Mouse (Mus musculus) myocyte (in vitro differentiated cells): ENCODE data around the gene Hspbap1. TPM values are rescaled to one million over a fixed set of nuclear protein-coding genes. Genes with fewer than 3 reads are reported as not detected.

ENCODE experiments used
- H3K27me3 ChIP-seq: one replicate; pipeline ENCODE4 v1.6.1; 2011; ENCODE audit not compliant: control insufficient read depth, insufficient read depth, insufficient read length
- H3K36me3 ChIP-seq: one replicate; pipeline ENCODE4 v1.6.1; 2011; ENCODE audit not compliant: control insufficient read depth, insufficient read depth
- H3K4me2 ChIP-seq: one replicate; pipeline ENCODE4 v1.6.1; 2011; ENCODE audit warnings: low read depth, control low read depth
- H3K4me3 ChIP-seq: one replicate; pipeline ENCODE4 v1.5.1; 2011; ENCODE audit warnings: mild to moderate bottlenecking, control low read depth, moderate library complexity
- H3K79me2 ChIP-seq: one replicate; pipeline ENCODE4 v1.6.1; 2011; ENCODE audit not compliant: control insufficient read depth, insufficient read depth
- H3ac ChIP-seq: one replicate; pipeline ENCODE4 v1.6.1; 2011; ENCODE audit not compliant: control insufficient read depth, insufficient read length
- CEBPB ChIP-seq: IDR thresholded peaks from 2 replicates; pipeline ENCODE4 v1.6.1; 2011; ENCODE audit warnings: mild to moderate bottlenecking, moderate library complexity; ENCODE audit not compliant: poor library complexity, insufficient read depth, severe bottlenecking
- E2F4 ChIP-seq: IDR thresholded peaks from one replicate; pipeline ENCODE4 v1.6.1; 2011; ENCODE audit warnings: mild to moderate bottlenecking, control low read depth, moderate library complexity; ENCODE audit not compliant: insufficient read depth
- MAX ChIP-seq: IDR thresholded peaks from one replicate; pipeline ENCODE4 v1.6.1; 2011; ENCODE audit warnings: low read depth, mild to moderate bottlenecking, control low read depth
- MYOD1 ChIP-seq, 3 experiments: IDR thresholded peaks; one replicate each; pipeline ENCODE4 v1.6.1; 2011; ENCODE audit warnings: control low read depth in 2 of 3, low read depth in 2 of 3, mild to moderate bottlenecking in 2 of 3, moderate library complexity in 1 of 3; ENCODE audit not compliant: insufficient read length in 2 of 3, control insufficient read depth in 1 of 3
- MYOG ChIP-seq, 3 experiments: IDR thresholded peaks; one replicate each; pipeline ENCODE4 v1.6.1; 2011; ENCODE audit warnings: control low read depth in 2 of 3, low read depth in 2 of 3, mild to moderate bottlenecking in 2 of 3; ENCODE audit not compliant: insufficient read length in 2 of 3, control insufficient read depth in 1 of 3, insufficient read depth in 1 of 3
- POLR2A ChIP-seq: IDR thresholded peaks from one replicate; pipeline ENCODE4 v1.6.1; 2011; ENCODE audit warnings: low read depth, mild to moderate bottlenecking, control low read depth, moderate library complexity; ENCODE audit not compliant: insufficient read length
- POLR2AphosphoS2 ChIP-seq: IDR thresholded peaks from one replicate; pipeline ENCODE4 v1.6.1; 2011; ENCODE audit warnings: low read depth, control low read depth; ENCODE audit not compliant: insufficient read length
- REST ChIP-seq: IDR thresholded peaks from one replicate; pipeline ENCODE4 v1.6.1; 2011; ENCODE audit warnings: mild to moderate bottlenecking, control low read depth, moderate library complexity; ENCODE audit not compliant: insufficient read depth, insufficient read length
- SRF ChIP-seq: IDR thresholded peaks from one replicate; pipeline ENCODE4 v1.6.1; 2011; ENCODE audit warnings: low read depth; ENCODE audit not compliant: control insufficient read depth, insufficient read length
- TCF12 ChIP-seq: IDR thresholded peaks from one replicate; pipeline ENCODE4 v1.6.1; 2011; ENCODE audit warnings: mild to moderate bottlenecking, control low read depth; ENCODE audit not compliant: poor library complexity, insufficient read depth, severe bottlenecking
- TCF3 ChIP-seq: IDR thresholded peaks from one replicate; pipeline ENCODE4 v1.6.1; 2011; ENCODE audit warnings: low read depth, control low read depth; ENCODE audit not compliant: insufficient read length
- USF1 ChIP-seq: IDR thresholded peaks from one replicate; pipeline ENCODE4 v1.6.1; 2011; ENCODE audit warnings: low read depth, mild to moderate bottlenecking, control low read depth, moderate library complexity
- polyA plus RNA-seq: library from polyadenylated mRNA; unstranded; fragments of >200 nt; fragmentation: generic; extraction: Trizol; gene quantifications from one replicate; pipeline ENCODE4 v1.2.1, GENCODE M21; 2012; ENCODE audit warnings: missing spikeins

Hspbap1 gene
- polyA plus RNA-seq, 1 experiment = 6.3 TPM

- Histone ChIP-seq H3ac (no peak overlapping the region), H3K79me2 (no peaks in the 10 kb centered on the region), H3K36me3 (peaks cover 9% of the 10 kb centered on the region), H3K27me3 (no peaks in the 10 kb centered on the region), H3K4me2 (no peak overlapping the region), H3K4me3 (no peak overlapping the region)
- TF ChIP-seq MAX (no peak), E2F4 (no peak), CEBPB (no peak), POLR2A (no peak), USF1 (no peak), TCF3 (no peak), TCF12 (no peak), REST (no peak), SRF (no peak), MYOD1 (IDR thresholded peaks at IDR 0.05; ENCODE audit: control insufficient read depth in 1 of 3, insufficient read length in 2 of 3, low read depth in 2 of 3) (no peak), POLR2AphosphoS2 (no peak), MYOG (IDR thresholded peaks at IDR 0.05; ENCODE audit: control insufficient read depth in 1 of 3, insufficient read depth in 1 of 3, insufficient read length in 2 of 3, low read depth in 2 of 3) (no peak)
Measured at GRCm38 (mm10) chr16:35791962-35792521, 21.9 kb downstream of the Hspbap1 start.

- Histone ChIP-seq H3ac (no peak overlapping the region), H3K36me3 (no peaks in the 10 kb centered on the region), H3K4me3 (no peak overlapping the region), H3K27me3 (no peaks in the 10 kb centered on the region), H3K4me2 (no peak overlapping the region), H3K79me2 (no peaks in the 10 kb centered on the region)
- TF ChIP-seq MAX = no peak
- TF ChIP-seq E2F4 = no peak
- TF ChIP-seq SRF = no peak
- no peak for TF ChIP-seq TCF12
- TF ChIP-seq TCF3 = no peak
- TF ChIP-seq MYOD1 (IDR thresholded peaks at IDR 0.05; ENCODE audit: control insufficient read depth in 1 of 3, insufficient read length in 2 of 3, low read depth in 2 of 3) = no peak
- TF ChIP-seq POLR2A = no peak
- TF ChIP-seq CEBPB = no peak
- TF ChIP-seq USF1 = no peak
- TF ChIP-seq MYOG (IDR thresholded peaks at IDR 0.05; ENCODE audit: control insufficient read depth in 1 of 3, insufficient read depth in 1 of 3, insufficient read length in 2 of 3, low read depth in 2 of 3) = no peak
- TF ChIP-seq POLR2AphosphoS2 = no peak
Measured at GRCm38 (mm10) chr16:35802163-35802562, 32.0 kb downstream of the Hspbap1 start.

GRCm38 (mm10) chr16:35803723-35804122 lies 33.5 kb downstream of the Hspbap1 start:
- TF ChIP-seq CEBPB = no peak
- no peak overlapping the region for H3K4me2 ChIP-seq
- no peaks in the 10 kb centered on the region for H3K36me3 ChIP-seq
- no peak overlapping the region for H3K4me3 ChIP-seq
- no peak overlapping the region for H3ac ChIP-seq
- H3K79me2 ChIP-seq = no peaks in the 10 kb centered on the region
- no peaks in the 10 kb centered on the region for H3K27me3 ChIP-seq

- Histone ChIP-seq H3K36me3 (peaks cover 5% of the 10 kb centered on the region), H3K4me3 (no peak overlapping the region), H3K79me2 (no peaks in the 10 kb centered on the region), H3K4me2 (no peak overlapping the region), H3ac (no peak overlapping the region), H3K27me3 (no peaks in the 10 kb centered on the region)
- TF ChIP-seq MYOG (IDR thresholded peaks at IDR 0.05; ENCODE audit: control insufficient read depth in 1 of 3, insufficient read depth in 1 of 3, insufficient read length in 2 of 3, low read depth in 2 of 3) = no peak
- TF ChIP-seq TCF12 = no peak
- no peak for TF ChIP-seq POLR2A
- TF ChIP-seq SRF = no peak
- TF ChIP-seq USF1 = no peak
- no peak for TF ChIP-seq MYOD1 (IDR thresholded peaks at IDR 0.05; ENCODE audit: control insufficient read depth in 1 of 3, insufficient read length in 2 of 3, low read depth in 2 of 3)
- no peak for TF ChIP-seq POLR2AphosphoS2
- TF ChIP-seq E2F4 = no peak
- TF ChIP-seq CEBPB = no peak
- TF ChIP-seq MAX = no peak
- TF ChIP-seq TCF3 = no peak
- no peak for TF ChIP-seq REST
Measured at GRCm38 (mm10) chr16:35806973-35807662, 36.9 kb downstream of the Hspbap1 start.

- H3K79me2 ChIP-seq = no peaks in the 10 kb centered on the region
- no peak overlapping the region for H3K4me2 ChIP-seq
- no peak overlapping the region for H3K4me3 ChIP-seq
- TF ChIP-seq POLR2A = no peak
- TF ChIP-seq MYOD1 (IDR thresholded peaks at IDR 0.05; ENCODE audit: control insufficient read depth in 1 of 3, insufficient read length in 2 of 3, low read depth in 2 of 3) = no peak
- no peak for TF ChIP-seq CEBPB
- TF ChIP-seq POLR2AphosphoS2 = no peak
- TF ChIP-seq TCF12 = no peak
- TF ChIP-seq REST = no peak
- TF ChIP-seq E2F4 = no peak
- TF ChIP-seq TCF3 = no peak
- TF ChIP-seq SRF = no peak
- no peak for TF ChIP-seq MAX
- TF ChIP-seq MYOG (IDR thresholded peaks at IDR 0.05; ENCODE audit: control insufficient read depth in 1 of 3, insufficient read depth in 1 of 3, insufficient read length in 2 of 3, low read depth in 2 of 3) = no peak
- no peaks in the 10 kb centered on the region for H3K27me3 ChIP-seq
- no peak overlapping the region for H3ac ChIP-seq
- peaks cover 5% of the 10 kb centered on the region for H3K36me3 ChIP-seq
Measured at GRCm38 (mm10) chr16:35807663-35807992, 37.5 kb downstream of the Hspbap1 start.
